17 mouse cellular contexts compared by ENCODE assay signal in genomic region chr12:36216230-36216629, GRCm38 (mm10). TPM values are rescaled to one million over a fixed set of nuclear protein-coding genes. Genes with fewer than 3 reads are reported as not detected.
DNase-seq lines count a peak whose midpoint lies in the region; ATAC-seq and TF ChIP-seq lines count a peak whose summit lies in the region.
"Had no signal": no experiment of that assay in that cellular context is flagged by ENCODE, and none has a peak within 500 bp of the region (broad histone marks: within the 10 kb centered on the region; RNA-seq: fewer than 3 reads in every experiment).

No protein-coding gene starts in this region.

- H3K36me3 ChIP-seq in hindbrain, embryonic 12.5 days, result no peaks in the 10 kb centered on the region
- H3K36me3 ChIP-seq in hindbrain, postnatal 0 days (ENCODE audit: insufficient read depth, low read length), result no peaks in the 10 kb centered on the region
- H3K36me3 ChIP-seq in megakaryocyte, embryonic 14.5 days (replicated peaks; ENCODE audit: low read length), result no peaks in the 10 kb centered on the region
- H3K36me3 ChIP-seq in stomach, embryonic 15.5 days, result no peaks in the 10 kb centered on the region
- H3K36me3 ChIP-seq: liver, embryonic 12.5 days had no signal

- peak; percentile 44 for ATAC-seq in hindbrain, embryonic 12.5 days (ENCODE audit: low FRiP score)
- ATAC-seq in hindbrain, postnatal 0 days, result no peak
- ATAC-seq in megakaryocyte, adult 5-6 weeks (ENCODE audit: poor library complexity, severe bottlenecking), result no peak
- peak; percentile 43; the same call in 1 of the 2 replicates for ATAC-seq in stomach, embryonic 15.5 days (ENCODE audit: insufficient read depth, low FRiP score, low read depth)
- ATAC-seq: liver, embryonic 12.5 days; Patski had no signal

- no peak overlapping the region for H3K4me2 ChIP-seq in hindbrain, embryonic 12.5 days (replicated peaks)
- no peak overlapping the region for H3K4me2 ChIP-seq in hindbrain, postnatal 0 days (ENCODE audit: low read depth, low read length)
- H3K4me2 ChIP-seq in stomach, embryonic 15.5 days, result 0 out of 2 replicates have a peak overlapping the region, but pooled peaks have one; percentile 44
- H3K4me2 ChIP-seq: liver, embryonic 12.5 days had no signal

- no peak for DNase-seq in hindbrain, postnatal 0 days (ENCODE audit: low spot score)
- peak; percentile 24 for DNase-seq in induced T-regulatory cell, adult 2 months (ENCODE audit: low read depth)
- DNase-seq in thymus, postnatal 0 days (ENCODE audit: low spot score), result no peak
- DNase-seq: cerebellum, adult 8-10 months; gastrocnemius, postnatal 36 days; heart, postnatal 10 days; kidney, adult 18-20 months; thymus, postnatal 4 days had no signal

- H3K4me1 ChIP-seq in hindbrain, embryonic 12.5 days, result no peaks in the 10 kb centered on the region
- H3K4me1 ChIP-seq in hindbrain, postnatal 0 days (ENCODE audit: insufficient read depth, low read length), result no peaks in the 10 kb centered on the region
- H3K4me1 ChIP-seq in megakaryocyte, embryonic 14.5 days, result peaks cover 20% of the 10 kb centered on the region
- H3K4me1 ChIP-seq in stomach, embryonic 15.5 days, result 0 out of 2 replicates have a peak, but pooled peaks cover 2% of the 10 kb centered on the region
- H3K4me1 ChIP-seq: liver, embryonic 12.5 days had no signal

- no peak for TF ChIP-seq CTCF in hindbrain, postnatal 0 days (IDR thresholded peaks at IDR 0.05; ENCODE audit: low read depth)

- no peak overlapping the region for H3K9ac ChIP-seq in hindbrain, embryonic 12.5 days
- no peak overlapping the region for H3K9ac ChIP-seq in hindbrain, postnatal 0 days (replicated peaks; ENCODE audit: low read length)
- no peak overlapping the region for H3K9ac ChIP-seq in stomach, embryonic 15.5 days
- H3K9ac ChIP-seq: liver, embryonic 12.5 days had no signal

- H3K27me3 ChIP-seq in hindbrain, embryonic 12.5 days, result no peaks in the 10 kb centered on the region
- H3K27me3 ChIP-seq in hindbrain, postnatal 0 days (ENCODE audit: insufficient read depth, low read length), result no peaks in the 10 kb centered on the region
- H3K27me3 ChIP-seq in megakaryocyte, embryonic 14.5 days (replicated peaks), result peaks cover 6% of the 10 kb centered on the region
- H3K27me3 ChIP-seq in stomach, embryonic 15.5 days (replicated peaks), result no peaks in the 10 kb centered on the region
- H3K27me3 ChIP-seq: liver, embryonic 12.5 days; Patski had no signal

- no peaks in the 10 kb centered on the region for H3K9me3 ChIP-seq in hindbrain, embryonic 12.5 days (replicated peaks)
- H3K9me3 ChIP-seq in hindbrain, postnatal 0 days (ENCODE audit: low read length), result no peaks in the 10 kb centered on the region
- H3K9me3 ChIP-seq in megakaryocyte, embryonic 14.5 days, result no peaks in the 10 kb centered on the region
- no peaks in the 10 kb centered on the region for H3K9me3 ChIP-seq in stomach, embryonic 15.5 days
- H3K9me3 ChIP-seq: liver, embryonic 12.5 days had no signal

- no peak overlapping the region for H3K27ac ChIP-seq in hindbrain, embryonic 12.5 days
- no peak overlapping the region for H3K27ac ChIP-seq in hindbrain, postnatal 0 days
- no peak overlapping the region for H3K27ac ChIP-seq in stomach, embryonic 15.5 days
- H3K27ac ChIP-seq: liver, embryonic 12.5 days had no signal

- H3K4me3 ChIP-seq in hindbrain, embryonic 12.5 days, result no peak overlapping the region
- H3K4me3 ChIP-seq in hindbrain, postnatal 0 days (ENCODE audit: low read length), result no peak overlapping the region
- peak overlapping the region; percentile 86 for H3K4me3 ChIP-seq in megakaryocyte, embryonic 14.5 days (replicated peaks)
- H3K4me3 ChIP-seq in stomach, embryonic 15.5 days (replicated peaks), result no peak overlapping the region
- H3K4me3 ChIP-seq: liver, embryonic 12.5 days had no signal

- 78% methylated on average over 4 of the region's 4 CpGs for WGBS in hindbrain, embryonic 12.5 days
- 75% methylated on average over 4 of the region's 4 CpGs for WGBS in hindbrain, postnatal 0 days
- 57% methylated on average over 4 of the region's 4 CpGs for WGBS in stomach, embryonic 15.5 days

RNA-seq across cellular contexts. Expression of gene Lrrc72, which starts 37.0 kb away (rescaled TPM):
- polyA plus RNA-seq in hindbrain, embryonic 12.5 days (2016; fragmentation: Nextera tagmentation; extraction: Ambion mirVana), result not detected in 2 replicates
- total RNA-seq in hindbrain, postnatal 0 days (2014; rRNA removed), result not detected in 2 replicates
- polyA plus RNA-seq in hindbrain, postnatal 0 days (2015; fragmentation: Nextera tagmentation; extraction: Ambion mirVana), result not detected in 2 replicates
- polyA plus RNA-seq in megakaryocyte, embryonic 14.5 days (2012; ENCODE audit: insufficient read depth, low replicate concordance), result not detected in 2 replicates
- total RNA-seq in megakaryocyte, adult 5-6 weeks (2015), result 0.22 TPM in 1 of 2 replicates, not detected in the other
- total RNA-seq in megakaryocyte, adult 5-6 weeks (2017), result not detected in 2 replicates
- not detected in 2 replicates for polyA plus RNA-seq in stomach, embryonic 15.5 days (2015; fragmentation: Nextera tagmentation; extraction: Ambion mirVana)
- polyA plus RNA-seq in thymus, postnatal 0 days (2015; fragmentation: Nextera tagmentation; extraction: Ambion mirVana), result not detected in 2 replicates
- total RNA-seq: gastrocnemius, postnatal 36 days; heart, postnatal 10 days; left cerebral cortex, postnatal 14 days; neutrophil, adult 5-6 weeks had no signal
- polyA plus RNA-seq: forebrain, embryonic 11.5 days; liver, embryonic 12.5 days; Patski had no signal

RNA-seq across cellular contexts. Expression of gene Bzw2, which starts 58.4 kb away (rescaled TPM):
- 314 and 322 TPM in 2 replicates for polyA plus RNA-seq in hindbrain, embryonic 12.5 days (2016; fragmentation: Nextera tagmentation; extraction: Ambion mirVana)
- total RNA-seq in hindbrain, postnatal 0 days (2014; rRNA removed), result 156 and 184 TPM in 2 replicates
- 254 and 263 TPM in 2 replicates for polyA plus RNA-seq in hindbrain, postnatal 0 days (2015; fragmentation: Nextera tagmentation; extraction: Ambion mirVana)
- polyA plus RNA-seq in megakaryocyte, embryonic 14.5 days (2012; ENCODE audit: insufficient read depth, low replicate concordance), result 1.5 and 10.3 TPM in 2 replicates
- total RNA-seq in megakaryocyte, adult 5-6 weeks (2015), result 26.5 and 30.0 TPM in 2 replicates
- 20.0 and 24.5 TPM in 2 replicates for total RNA-seq in megakaryocyte, adult 5-6 weeks (2017)
- 179 and 201 TPM in 2 replicates for polyA plus RNA-seq in stomach, embryonic 15.5 days (2015; fragmentation: Nextera tagmentation; extraction: Ambion mirVana)
- polyA plus RNA-seq in thymus, postnatal 0 days (2015; fragmentation: Nextera tagmentation; extraction: Ambion mirVana), result 251 and 260 TPM in 2 replicates

RNA-seq across cellular contexts. Expression of gene Ankmy2, which starts 59.3 kb away (rescaled TPM):
- polyA plus RNA-seq in hindbrain, embryonic 12.5 days (2016; fragmentation: Nextera tagmentation; extraction: Ambion mirVana), result 34.5 and 38.4 TPM in 2 replicates
- 51.0 and 56.3 TPM in 2 replicates for total RNA-seq in hindbrain, postnatal 0 days (2014; rRNA removed)
- 72.1 and 74.1 TPM in 2 replicates for polyA plus RNA-seq in hindbrain, postnatal 0 days (2015; fragmentation: Nextera tagmentation; extraction: Ambion mirVana)
- 3.7 TPM in 1 of 2 replicates, not detected in the other for polyA plus RNA-seq in megakaryocyte, embryonic 14.5 days (2012; ENCODE audit: insufficient read depth, low replicate concordance)
- total RNA-seq in megakaryocyte, adult 5-6 weeks (2015), result 13.8 and 15.5 TPM in 2 replicates
- total RNA-seq in megakaryocyte, adult 5-6 weeks (2017), result 17.2 and 21.6 TPM in 2 replicates
- polyA plus RNA-seq in stomach, embryonic 15.5 days (2015; fragmentation: Nextera tagmentation; extraction: Ambion mirVana), result 41.3 and 42.4 TPM in 2 replicates
- polyA plus RNA-seq in thymus, postnatal 0 days (2015; fragmentation: Nextera tagmentation; extraction: Ambion mirVana), result 24.1 and 24.4 TPM in 2 replicates

Comparison
In these comparisons a context has a peak if more than half of its experiments do, and no peak if none do; other contexts are left out.
1. ATAC-seq: peak in hindbrain, embryonic 12.5 days (single experiment) and stomach, embryonic 15.5 days (single experiment); none in hindbrain, postnatal 0 days (single experiment) and megakaryocyte, adult 5-6 weeks (single experiment).
2. RNA of gene Bzw2, which starts 58.4 kb away (polyA plus RNA-seq): 314 to 322 TPM in hindbrain, embryonic 12.5 days, 254 to 263 TPM in hindbrain, postnatal 0 days, 251 to 260 TPM in thymus, postnatal 0 days and 179 to 201 TPM in stomach, embryonic 15.5 days; 1.5 to 10.3 TPM in megakaryocyte, embryonic 14.5 days; every median in the first group is over 10 times any median in the second.